Mouse (Mus musculus): ENCODE results near the gene Ints7. TPM values are rescaled to one million over a fixed set of nuclear protein-coding genes. Genes with fewer than 3 reads are reported as not detected.

The Ints7 gene
- 15.3 and 17.4 TPM in 2 replicates for polyA plus RNA-seq (2012; rRNA removed)

- peak; percentile 99 for DNase-seq
- TF ChIP-seq CTCF (IDR thresholded peaks at IDR 0.05; ENCODE audit: insufficient read depth, low read length): peak; percentile 75
- TF ChIP-seq POLR2A (IDR thresholded peaks at IDR 0.05; ENCODE audit: borderline replicate concordance, extremely low read depth, low read depth, low read length): peak; percentile 88; the same call in 1 of the 2 replicates
- under 1% methylated on average over 70 of the region's 70 CpGs for WGBS
- peaks cover 4% of the 10 kb centered on the region; the same call in 1 of the 2 replicates for H3K4me1 ChIP-seq (ENCODE audit: control insufficient read depth, insufficient read depth, low read length)
- H3K4me3 ChIP-seq (replicated peaks; ENCODE audit: extremely low read depth, low read depth, low read length): peak within 1 kb of the TSS; percentile 91
Observed at GRCm38 (mm10) chr1:191575458-191576247, at the start of gene Ints7, which contains the start of gene Dtl. Gene Ints7 (plus strand): TSS chr1:191575636. Gene Dtl (minus strand): TSS chr1:191575544.

- 51% methylated on average over 3 of the region's 3 CpGs for WGBS
- DNase-seq: no peak
- no peaks in the 10 kb centered on the region for H3K4me1 ChIP-seq (ENCODE audit: control insufficient read depth, insufficient read depth, low read length)
- TF ChIP-seq POLR2A (IDR thresholded peaks at IDR 0.05; ENCODE audit: borderline replicate concordance, extremely low read depth, low read depth, low read length) (no peak), CTCF (IDR thresholded peaks at IDR 0.05; ENCODE audit: insufficient read depth, low read length) (no peak)
- no peak overlapping the region for H3K4me3 ChIP-seq (replicated peaks; ENCODE audit: extremely low read depth, low read depth, low read length)
Observed at GRCm38 (mm10) chr1:191527089-191527488, 48.3 kb upstream of the Ints7 start.

GRCm38 (mm10) chr1:191527921-191528612 is 47.4 kb upstream of the Ints7 start:
- TF ChIP-seq POLR2A (IDR thresholded peaks at IDR 0.05; ENCODE audit: borderline replicate concordance, extremely low read depth, low read depth, low read length) (no peak), CTCF (IDR thresholded peaks at IDR 0.05; ENCODE audit: insufficient read depth, low read length) (no peak)
- DNase-seq: no peak
- H3K4me3 ChIP-seq (replicated peaks; ENCODE audit: extremely low read depth, low read depth, low read length): no peak overlapping the region
- WGBS: 46% methylated on average over 4 of the region's 4 CpGs
- no peaks in the 10 kb centered on the region for H3K4me1 ChIP-seq (ENCODE audit: control insufficient read depth, insufficient read depth, low read length)

GRCm38 (mm10) chr1:191529406-191529805 is 46.0 kb upstream of the Ints7 start:
- no peak for DNase-seq
- 78% methylated on average over 2 of the region's 2 CpGs for WGBS

GRCm38 (mm10) chr1:191531023-191531422 is 44.4 kb upstream of the Ints7 start:
- no peak for DNase-seq
- TF ChIP-seq POLR2A (IDR thresholded peaks at IDR 0.05; ENCODE audit: borderline replicate concordance, extremely low read depth, low read depth, low read length) (no peak), CTCF (IDR thresholded peaks at IDR 0.05; ENCODE audit: insufficient read depth, low read length) (no peak)
- Histone ChIP-seq H3K4me1 (ENCODE audit: control insufficient read depth, insufficient read depth, low read length) (no peaks in the 10 kb centered on the region), H3K4me3 (replicated peaks; ENCODE audit: extremely low read depth, low read depth, low read length) (no peak overlapping the region)
- 46% methylated on average over 1 of the region's 1 CpGs for WGBS

More at GRCm38 (mm10) chr1:191529406-191529805, 46.0 kb upstream of the Ints7 start:
- TF ChIP-seq CTCF (IDR thresholded peaks at IDR 0.05; ENCODE audit: insufficient read depth, low read length) (no peak), POLR2A (IDR thresholded peaks at IDR 0.05; ENCODE audit: borderline replicate concordance, extremely low read depth, low read depth, low read length) (no peak)
- H3K4me3 ChIP-seq (replicated peaks; ENCODE audit: extremely low read depth, low read depth, low read length): no peak overlapping the region
- no peaks in the 10 kb centered on the region for H3K4me1 ChIP-seq (ENCODE audit: control insufficient read depth, insufficient read depth, low read length)

- no peak for DNase-seq
- no peak overlapping the region for H3K4me3 ChIP-seq (replicated peaks; ENCODE audit: extremely low read depth, low read depth, low read length)
- H3K4me1 ChIP-seq (ENCODE audit: control insufficient read depth, insufficient read depth, low read length): no peaks in the 10 kb centered on the region
- TF ChIP-seq POLR2A (IDR thresholded peaks at IDR 0.05; ENCODE audit: borderline replicate concordance, extremely low read depth, low read depth, low read length) (no peak), CTCF (IDR thresholded peaks at IDR 0.05; ENCODE audit: insufficient read depth, low read length) (no peak)
- WGBS: 75% methylated on average over 2 of the region's 2 CpGs
Observed at GRCm38 (mm10) chr1:191534896-191535295, 40.5 kb upstream of the Ints7 start.

GRCm38 (mm10) chr1:191540300-191540699 is 35.1 kb upstream of the Ints7 start:
- Histone ChIP-seq H3K4me3 (replicated peaks; ENCODE audit: extremely low read depth, low read depth, low read length) (no peak overlapping the region), H3K4me1 (ENCODE audit: control insufficient read depth, insufficient read depth, low read length) (no peaks in the 10 kb centered on the region)
- TF ChIP-seq CTCF (IDR thresholded peaks at IDR 0.05; ENCODE audit: insufficient read depth, low read length) (no peak), POLR2A (IDR thresholded peaks at IDR 0.05; ENCODE audit: borderline replicate concordance, extremely low read depth, low read depth, low read length) (no peak)
- DNase-seq: no peak
- 58% methylated on average over 2 of the region's 2 CpGs for WGBS

GRCm38 (mm10) chr1:191541014-191541413 is 34.4 kb upstream of the Ints7 start:
- no peak for DNase-seq
- no peaks in the 10 kb centered on the region for H3K4me1 ChIP-seq (ENCODE audit: control insufficient read depth, insufficient read depth, low read length)
- 92% methylated on average over 9 of the region's 9 CpGs for WGBS
- no peak overlapping the region for H3K4me3 ChIP-seq (replicated peaks; ENCODE audit: extremely low read depth, low read depth, low read length)
- TF ChIP-seq CTCF (IDR thresholded peaks at IDR 0.05; ENCODE audit: insufficient read depth, low read length) (no peak), POLR2A (IDR thresholded peaks at IDR 0.05; ENCODE audit: borderline replicate concordance, extremely low read depth, low read depth, low read length) (no peak)

- Histone ChIP-seq H3K4me3 (replicated peaks; ENCODE audit: extremely low read depth, low read depth, low read length) (no peak overlapping the region), H3K4me1 (ENCODE audit: control insufficient read depth, insufficient read depth, low read length) (no peaks in the 10 kb centered on the region)
- TF ChIP-seq POLR2A (IDR thresholded peaks at IDR 0.05; ENCODE audit: borderline replicate concordance, extremely low read depth, low read depth, low read length) (no peak), CTCF (IDR thresholded peaks at IDR 0.05; ENCODE audit: insufficient read depth, low read length) (no peak)
- DNase-seq: no peak
- WGBS: 76% methylated on average over 4 of the region's 4 CpGs
Observed at GRCm38 (mm10) chr1:191541619-191542018, 33.8 kb upstream of the Ints7 start.
